Mouse (Mus musculus) erythroblast, adult 5-6 weeks (primary cell): ENCODE results near the gene Fam222b. TPM values are rescaled to one million over a fixed set of nuclear protein-coding genes. Genes with fewer than 3 reads are reported as not detected.
A peak's percentile ranks its signal among the peaks of the same experiment; 100 is the strongest.
"Not testable (repeated sequence)": the region's sequence is repeated elsewhere in the genome, so short reads cannot be mapped to it uniquely, and the experiment has no call there.

Experiments
- ATAC-seq: replicated peaks from 2 replicates; pipeline ENCODE4 v1.8.0; 2016; ENCODE audit warnings: moderate number of reproducible peaks, mild to moderate bottlenecking, moderate TSS enrichment, inconsistent platforms; ENCODE audit not compliant: poor library complexity, low FRiP score, severe bottlenecking
- total RNA-seq, 2 experiments: library from RNA; stranded (forward) in 1 of 2; stranded (reverse) in 1 of 2; fragments of 150-400 nt in 1 of 2; fragments of 200-764, 138-1000 nt in 1 of 2; gene quantifications; 2 replicates each; pipeline versions ENCODE4 v1.2.3 to v1.2.4; 2015 to 2017; ENCODE audit warnings: low replicate concordance in 2 of 2

Gene Fam222b
- total RNA-seq (2015; ENCODE audit: low replicate concordance) (10.2 and 14.8 TPM in 2 replicates), total RNA-seq (2017; ENCODE audit: low replicate concordance) (1.4 and 3.7 TPM in 2 replicates)

DNA sequence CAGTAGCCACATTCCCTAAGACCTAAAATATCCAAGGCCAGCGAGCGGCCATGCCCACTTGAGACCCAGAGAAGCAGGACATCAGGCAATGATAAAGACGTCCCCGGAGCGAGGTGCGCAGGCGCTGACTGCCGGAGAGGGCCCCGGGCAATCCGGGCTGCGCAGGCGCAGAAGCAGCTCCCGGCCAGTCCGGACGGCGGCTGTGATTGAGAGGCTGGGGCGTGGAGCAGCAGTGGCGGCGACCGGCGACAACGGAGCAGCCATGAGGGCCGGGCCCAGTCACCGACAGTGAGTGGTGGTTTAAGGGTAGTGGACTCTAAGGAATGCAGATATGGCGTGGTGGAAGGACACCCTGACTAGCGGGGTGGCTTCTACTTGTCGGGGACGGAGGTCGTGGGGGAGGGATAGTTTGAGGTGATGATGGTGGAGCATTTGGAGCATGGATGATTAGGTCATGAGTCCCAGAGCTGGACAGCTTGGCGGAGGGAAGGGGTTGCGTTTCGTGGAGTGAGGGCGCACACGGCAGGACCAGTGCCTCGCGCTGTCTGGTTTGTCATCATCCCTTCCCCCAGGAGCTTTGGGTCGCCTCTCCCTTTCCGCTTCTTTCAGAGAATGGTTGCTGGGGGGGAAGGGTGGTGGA, at the start of gene Fam222b:
Gene Fam222b, plus strand, starts transcription at position 157 of the 640 bp plus-strand sequence.
- peak; percentile 100 for ATAC-seq

GRCm38 (mm10) chr11:78044758-78045251, 49.7 kb upstream of the Fam222b start:
- ATAC-seq: no peak

DNA sequence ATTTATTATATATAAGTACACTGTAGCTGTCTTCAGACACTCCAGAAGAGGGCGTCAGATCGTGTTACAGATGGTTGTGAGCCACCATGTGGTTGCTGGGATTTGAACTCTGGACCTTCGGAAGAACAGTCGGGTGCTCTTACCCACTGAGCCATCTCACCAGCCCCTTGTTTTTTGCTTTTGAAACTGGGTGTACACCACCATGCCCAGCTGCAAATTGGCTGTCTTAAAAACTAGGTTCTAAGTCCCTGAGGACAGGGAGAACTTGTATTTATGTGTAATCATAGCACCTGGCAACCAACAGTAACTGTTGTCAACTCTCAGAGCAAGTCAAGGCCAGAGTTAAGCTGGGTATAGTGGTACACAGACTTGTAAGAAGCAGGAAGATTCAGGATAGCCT, 45.8 kb upstream of the Fam222b start:
- not testable (repeated sequence) for ATAC-seq

DNA sequence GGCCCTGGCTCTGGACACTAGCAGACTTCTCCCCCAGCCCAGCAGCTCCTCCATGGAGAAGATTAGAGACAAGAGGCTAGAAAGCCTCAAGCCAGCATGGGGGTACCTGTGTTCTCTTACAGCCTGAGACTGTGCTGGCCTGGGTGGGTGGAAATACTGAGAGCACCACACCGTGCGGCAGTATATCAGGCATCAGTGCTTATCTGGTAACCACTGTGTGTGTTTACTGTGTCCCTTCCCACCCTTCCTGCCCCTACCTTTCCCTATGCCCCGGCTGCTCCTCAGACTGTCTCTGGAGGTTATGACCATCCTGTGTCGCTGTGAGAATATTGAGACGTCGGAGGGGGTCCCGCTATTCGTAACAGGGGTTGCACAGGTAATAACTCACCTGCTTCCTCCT, 41.4 kb upstream of the Fam222b start:
- ATAC-seq: 0 out of 2 replicates have a peak, but pooled peaks have one; percentile 14

- no peak for ATAC-seq
These were observed 37.5 kb upstream of the Fam222b start for GRCm38 (mm10) chr11:78056946-78057345.

DNA sequence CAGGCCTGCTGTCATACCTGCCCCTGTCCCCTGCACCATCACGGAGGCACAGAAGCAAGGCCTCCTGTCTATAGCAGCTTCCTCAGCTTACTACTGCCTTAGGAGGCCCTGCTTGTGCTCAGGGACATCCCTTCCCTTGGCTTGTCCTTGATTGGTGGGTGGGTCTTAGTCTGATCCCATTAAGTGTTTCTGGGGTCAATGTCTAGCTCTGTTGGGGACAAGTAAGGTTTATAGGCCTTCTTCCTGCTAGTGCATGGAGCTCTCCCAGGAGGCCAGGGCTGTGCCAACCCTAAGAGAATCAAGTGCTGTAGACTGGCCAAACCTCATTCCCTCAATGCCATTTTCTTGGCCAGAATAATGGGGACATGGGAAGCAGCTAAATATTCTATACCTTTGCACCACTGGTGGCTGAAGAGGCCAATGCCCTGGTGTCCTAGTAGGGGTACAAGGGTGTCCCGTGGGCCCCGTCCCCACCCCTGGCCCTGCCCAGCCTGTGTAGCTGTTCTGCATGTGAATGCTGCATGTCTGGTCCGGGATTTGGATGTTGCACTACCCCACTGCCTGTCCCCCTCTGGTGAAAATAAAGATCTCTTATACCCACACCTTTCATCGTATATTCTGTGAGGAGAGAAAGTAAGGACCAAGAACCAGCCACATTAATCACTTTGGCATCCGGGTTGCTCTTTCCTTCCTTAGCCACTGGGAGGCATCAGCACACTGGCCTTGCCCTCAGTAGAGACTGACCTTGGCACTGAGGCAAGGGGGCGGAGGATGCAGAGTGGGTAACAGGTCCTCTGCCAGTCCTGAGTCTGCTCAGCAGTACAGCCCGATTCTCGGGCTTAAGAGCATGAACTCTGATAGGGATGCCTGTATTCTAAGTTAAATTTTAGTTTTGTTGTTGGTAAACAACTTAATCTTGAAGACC, 34.4 kb upstream of the Fam222b start:
- peak; percentile 91 for ATAC-seq

DNA sequence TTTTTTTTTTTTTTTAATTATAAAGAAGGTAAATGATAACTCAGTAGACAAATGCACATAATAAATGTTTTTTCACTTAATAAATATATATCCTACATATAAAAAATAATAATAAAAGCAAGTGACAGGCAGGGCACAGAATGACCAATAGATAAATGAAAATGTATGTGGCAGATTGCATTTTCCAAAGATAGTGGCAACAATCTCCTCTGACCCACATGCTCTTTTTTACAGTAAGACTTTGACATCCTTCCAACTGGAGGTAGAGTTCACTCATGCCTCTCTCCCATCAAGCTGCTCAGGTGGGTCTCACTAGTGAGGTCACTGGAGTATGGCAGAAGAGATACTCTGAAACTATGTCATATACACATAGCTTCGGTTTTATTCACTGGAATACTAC, 31.9 kb upstream of the Fam222b start:
- no peak for ATAC-seq

GRCm38 (mm10) chr11:78065906-78066305, 28.6 kb upstream of the Fam222b start:
- peak; percentile 72 for ATAC-seq

GRCm38 (mm10) chr11:78066641-78067040, 27.8 kb upstream of the Fam222b start:
- ATAC-seq: no peak

GRCm38 (mm10) chr11:78067566-78067965, 26.9 kb upstream of the Fam222b start:
- ATAC-seq: no peak

- ATAC-seq: no peak
These were observed 25.3 kb upstream of the Fam222b start for GRCm38 (mm10) chr11:78069130-78069529.

GRCm38 (mm10) chr11:78069646-78070045, 24.8 kb upstream of the Fam222b start:
- peak; percentile 46 for ATAC-seq

GRCm38 (mm10) chr11:78071938-78072337, 22.5 kb upstream of the Fam222b start:
- no peak for ATAC-seq

DNA sequence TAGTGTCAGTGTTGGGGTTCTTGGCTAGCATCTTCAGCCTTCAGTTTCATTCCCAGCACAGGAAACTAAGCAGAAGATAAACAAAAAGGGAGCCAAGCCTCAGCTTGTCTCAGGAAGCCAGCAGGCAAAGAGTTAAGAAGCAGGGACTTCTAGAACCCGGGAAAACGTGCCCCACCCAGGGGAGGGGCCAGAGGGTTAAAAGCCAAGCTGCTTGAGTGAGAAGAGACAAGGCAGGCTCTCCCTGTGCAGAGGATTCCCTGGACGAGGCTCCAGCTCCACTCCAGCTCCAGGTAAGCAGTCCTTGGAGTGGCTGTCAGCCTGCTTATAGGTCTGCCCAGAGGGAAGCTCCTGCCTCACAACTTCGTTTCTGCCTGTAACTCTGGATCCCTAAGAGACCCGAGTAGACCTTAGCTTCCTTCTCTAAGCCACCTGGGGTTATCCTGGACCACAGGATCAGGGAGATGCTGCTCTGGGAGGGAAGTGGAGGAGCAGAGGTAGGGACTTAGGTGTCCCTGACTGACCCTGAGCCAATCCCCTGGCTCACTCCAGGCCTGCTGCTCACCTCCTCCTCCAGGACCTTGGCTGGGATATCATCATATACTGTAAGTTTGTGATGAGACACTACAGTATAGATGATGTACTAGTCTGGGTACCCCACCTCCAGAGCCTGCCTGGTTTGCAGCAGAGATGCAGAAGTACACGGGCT, 21.9 kb upstream of the Fam222b start:
- ATAC-seq: peak; percentile 42

- ATAC-seq: peak; percentile 51
These were observed 20.7 kb upstream of the Fam222b start for GRCm38 (mm10) chr11:78073577-78074276.

DNA sequence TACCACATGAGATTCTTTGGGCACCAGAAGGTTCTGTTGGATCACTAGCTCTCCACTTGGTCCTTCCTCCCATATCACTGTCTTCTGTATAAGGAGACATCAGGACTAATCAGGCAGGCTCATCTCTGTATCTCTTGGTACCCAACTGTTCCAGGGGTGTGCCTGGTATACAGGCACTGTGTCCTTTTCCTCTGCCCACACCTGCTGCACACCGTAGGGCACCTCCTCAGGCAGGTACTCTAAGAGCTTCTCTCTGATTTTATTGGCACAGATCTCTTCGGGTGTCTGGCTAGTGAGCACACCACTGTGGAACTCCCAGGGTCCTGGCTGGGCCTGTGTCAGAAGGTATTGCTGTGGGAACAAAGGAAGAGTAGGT, 20.2 kb upstream of the Fam222b start:
- ATAC-seq: peak; percentile 14

- ATAC-seq: 0 out of 2 replicates have a peak, but pooled peaks have one; percentile 0
These were observed 19.8 kb upstream of the Fam222b start for GRCm38 (mm10) chr11:78074666-78075065.

DNA sequence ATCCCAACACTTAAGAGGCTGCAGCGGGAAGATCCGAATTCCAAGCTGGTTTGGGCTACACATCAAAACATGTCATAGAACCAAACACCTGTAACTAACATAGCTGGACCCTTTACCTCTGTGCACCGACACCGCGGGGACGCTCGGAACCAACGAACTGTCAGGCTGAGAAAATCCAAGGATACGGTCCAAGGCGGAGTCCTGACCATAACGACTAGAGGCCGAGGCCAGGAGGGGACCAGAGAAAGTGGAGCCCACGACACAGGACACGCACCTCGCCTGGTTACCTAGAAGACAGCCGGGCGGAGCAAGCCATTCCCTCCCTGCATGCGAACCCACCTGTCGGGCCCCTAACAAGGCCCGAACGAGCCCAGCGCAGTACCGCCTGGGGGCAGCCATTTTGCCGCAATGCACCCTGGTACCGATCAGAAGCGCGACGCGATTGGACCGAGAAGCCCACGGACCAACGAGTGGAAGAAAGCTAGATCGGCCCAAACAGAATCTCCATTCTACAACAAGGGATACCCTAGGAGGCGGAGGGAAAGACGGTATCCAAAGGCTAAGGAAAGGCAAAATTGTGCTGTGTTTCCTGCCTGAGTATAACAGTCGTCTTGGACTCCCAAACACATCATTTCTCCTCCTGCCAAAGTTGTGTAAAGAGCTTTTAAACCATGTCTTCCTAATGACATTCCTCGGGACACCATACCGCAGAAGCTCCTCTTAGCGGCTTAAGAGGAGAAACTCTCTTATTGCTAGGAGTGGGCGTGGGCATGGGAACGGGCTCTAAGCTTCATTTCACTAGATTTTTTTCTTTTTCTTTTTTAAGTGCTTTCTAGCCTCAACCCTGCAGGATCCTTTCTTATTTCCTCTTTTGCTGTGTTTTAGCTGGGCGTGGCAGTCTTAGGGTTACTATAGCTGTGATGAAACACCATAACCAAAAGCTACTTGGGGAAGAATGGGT, 14.2 kb upstream of the Fam222b start, which contains the start of gene Eral1:
Gene Eral1, minus strand, starts transcription at position 423 of the 961 bp plus-strand sequence.
- ATAC-seq: peak; percentile 96
